8 mouse cellular contexts compared by ENCODE assay signal in the genomic region with DNA sequence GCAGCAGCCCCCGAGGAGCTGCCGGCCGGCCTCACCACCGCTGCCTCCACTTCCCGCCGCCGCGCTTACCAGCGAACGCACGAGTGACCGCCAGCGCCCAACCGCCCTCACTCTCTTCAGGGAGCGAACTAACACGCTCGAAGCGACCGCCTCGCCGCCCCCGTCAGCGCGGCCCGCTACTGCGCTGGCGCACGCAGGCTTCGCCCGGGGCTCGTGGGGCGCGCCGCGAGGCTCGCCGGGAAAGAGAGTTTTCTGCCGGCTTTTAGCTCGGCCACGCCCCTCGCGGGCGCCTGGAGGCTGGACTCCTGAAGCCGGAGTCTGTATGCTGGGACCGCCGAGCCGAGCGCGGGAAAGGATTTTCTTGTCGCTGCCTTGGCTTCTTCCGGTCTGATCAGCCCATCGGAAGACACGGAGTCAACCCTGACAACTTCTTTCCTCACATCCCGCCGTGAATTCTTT. TPM values are rescaled to one million over a fixed set of nuclear protein-coding genes. Genes with fewer than 3 reads are reported as not detected.
DNase-seq lines count a peak whose midpoint lies in the region; ATAC-seq lines count a peak whose summit lies in the region.

A gene (minus strand): TSS at position 183 of the 459 bp plus-strand sequence.

- H3K36me3 ChIP-seq in lung, embryonic 16.5 days (ENCODE audit: control insufficient read depth, insufficient read depth, low read length): peaks cover 2% of the 10 kb centered on the region; the same call in 1 of the 2 replicates

- peak within 1 kb of the TSS; percentile 96 for H3K27ac ChIP-seq in lung, embryonic 16.5 days (ENCODE audit: low read length)

- peak; percentile 94 to 96 for ATAC-seq in hematopoietic stem cell, adult 5-6 weeks (replicated peaks in 1 of 2; ENCODE audit: insufficient read depth in 1 of 2, low FRiP score in 2 of 2, low TSS enrichment in 1 of 2, low read depth in 1 of 2, poor library complexity in 2 of 2, severe bottlenecking in 2 of 2)
- peak; percentile 98 for ATAC-seq in lung, embryonic 16.5 days (ENCODE audit: low read depth)

- DNase-seq in MEL-GATA-1-ER (ENCODE audit: extremely low read depth, low read depth): peak; percentile 86
- DNase-seq in cerebellum, adult 8-10 months: peak; percentile 89
- peak; percentile 97 for DNase-seq in forelimb bud, embryonic 11.5 days (ENCODE audit: low read depth, low spot score)
- peak; percentile 67 for DNase-seq in layer of hippocampus, adult 9-10 months (ENCODE audit: low spot score)
- DNase-seq in ovary, postnatal 10 days (ENCODE audit: low spot score): peak; percentile 78
- peak; percentile 88 to 91 for DNase-seq in thymus, postnatal 10 days (ENCODE audit: low spot score in 2 of 2)

- H3K27me3 ChIP-seq in lung, embryonic 16.5 days (ENCODE audit: control insufficient read depth, insufficient read depth, low read depth, low read length): no peaks in the 10 kb centered on the region

- H3K9me3 ChIP-seq in lung, embryonic 16.5 days (ENCODE audit: control insufficient read depth, low read length): no peaks in the 10 kb centered on the region

- H3K4me2 ChIP-seq in lung, embryonic 16.5 days (ENCODE audit: low read depth, low read length): peak within 1 kb of the TSS; percentile 71

- peak within 1 kb of the TSS; percentile 90 for H3K9ac ChIP-seq in lung, embryonic 16.5 days (ENCODE audit: low read length)

- WGBS in lung, embryonic 16.5 days: under 1% methylated on average over 55 of the region's 55 CpGs

- H3K4me1 ChIP-seq in lung, embryonic 16.5 days (replicated peaks; ENCODE audit: control insufficient read depth, insufficient read depth, low read length): peaks cover 4% of the 10 kb centered on the region

- peak within 1 kb of the TSS; percentile 95 for H3K4me3 ChIP-seq in lung, embryonic 16.5 days (ENCODE audit: low read length)

RNA-seq across cellular contexts. Expression of the gene that starts here (rescaled TPM):
- total RNA-seq in hematopoietic stem cell, adult 5-6 weeks (2017): 32.3 and 50.5 TPM in 2 replicates
- polyA plus RNA-seq in lung, embryonic 16.5 days (2015; fragmentation: Nextera tagmentation; extraction: Ambion mirVana): 85.8 and 87.3 TPM in 2 replicates

Comparison
In these comparisons a context has a peak if more than half of its experiments do, and no peak if none do; other contexts are left out.
1. Peak in every context shown above with its lines: DNase-seq, ATAC-seq, H3K4me3 ChIP-seq and H3K27ac ChIP-seq.